Mouse (Mus musculus) adrenal gland, postnatal 14 days (tissue): ENCODE data around the gene Tcf12. TPM values are rescaled to one million over a fixed set of nuclear protein-coding genes. Genes with fewer than 3 reads are reported as not detected.

Source experiments
- DNase-seq: peaks from one replicate; pipeline ENCODE4 v3.0.0; 2021; ENCODE audit warnings: mixed read lengths
- long read RNA-seq, 2 experiments: library from polyadenylated mRNA; stranded (forward); transcript quantifications; one replicate each; pipeline ENCODE4 v2.0.0; 2021
- total RNA-seq: library from RNA; stranded (reverse); gene quantifications from 2 replicates; pipeline ENCODE4 v1.2.3, GENCODE M21; 2021

Gene Tcf12
- total RNA-seq = 82.7 and 103 TPM in 2 replicates
- long read RNA-seq, experiment 1, full-length matches to known transcripts = 14 of 37 reads
- long read RNA-seq, experiment 1, partial matches to known transcripts = 6 of 37 reads
- long read RNA-seq, experiment 1, other reads (novel, unspliced or antisense) = 17 of 37 reads
- long read RNA-seq, experiment 2, full-length matches to known transcripts = 13 of 32 reads
- long read RNA-seq, experiment 2, partial matches to known transcripts = 3 of 32 reads
- long read RNA-seq, experiment 2, other reads (novel, unspliced or antisense) = 16 of 32 reads

DNA sequence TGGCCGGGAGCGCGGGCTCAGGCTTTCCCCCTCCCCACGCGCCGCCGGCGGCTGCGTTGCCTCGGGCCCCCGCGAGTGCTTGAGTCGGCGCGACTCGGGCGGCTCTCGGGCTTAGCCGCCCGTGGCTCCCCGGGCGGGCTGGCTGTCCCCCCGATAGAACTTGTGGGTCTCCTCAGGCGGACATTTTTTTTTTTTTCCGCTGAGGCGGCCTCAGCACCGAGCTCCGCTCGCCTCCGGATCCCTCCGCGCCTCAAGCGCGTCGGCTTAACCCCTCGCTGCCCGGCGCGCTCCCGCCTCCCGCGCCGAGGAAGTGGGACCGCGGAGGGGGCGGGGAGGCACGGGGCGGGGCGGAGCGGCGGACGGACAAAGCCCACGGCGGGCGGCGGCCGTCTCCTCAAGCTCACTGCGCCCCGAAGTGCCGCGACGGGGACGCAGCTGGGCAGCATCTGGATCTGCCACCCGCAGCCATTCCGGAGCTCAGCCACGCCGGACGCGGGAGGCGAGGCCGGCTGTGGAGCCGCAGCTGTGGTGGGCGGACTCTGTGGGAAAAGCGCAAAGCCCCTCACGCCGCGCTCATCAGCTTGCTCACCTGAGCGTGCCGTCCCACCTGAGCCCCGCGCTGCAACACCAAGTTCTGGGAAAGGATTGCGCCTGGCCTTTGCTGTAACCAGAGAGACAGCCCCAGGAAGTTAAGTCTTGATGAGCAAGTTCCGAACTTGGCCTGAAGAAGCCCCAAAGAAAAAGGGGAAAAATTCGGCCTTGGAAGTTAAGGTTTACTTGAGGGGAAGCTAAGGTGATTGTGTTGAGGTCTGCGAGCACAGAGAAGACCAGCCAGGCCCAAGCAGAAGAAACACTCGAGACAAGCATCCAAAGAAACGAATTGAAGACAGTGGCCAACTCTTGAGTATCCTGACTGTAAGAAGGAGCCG, at the start of gene Tcf12:
TSS of gene Tcf12 (minus strand) at position 250 of the 929 bp plus-strand sequence.
- peak; percentile 92 for DNase-seq

DNA sequence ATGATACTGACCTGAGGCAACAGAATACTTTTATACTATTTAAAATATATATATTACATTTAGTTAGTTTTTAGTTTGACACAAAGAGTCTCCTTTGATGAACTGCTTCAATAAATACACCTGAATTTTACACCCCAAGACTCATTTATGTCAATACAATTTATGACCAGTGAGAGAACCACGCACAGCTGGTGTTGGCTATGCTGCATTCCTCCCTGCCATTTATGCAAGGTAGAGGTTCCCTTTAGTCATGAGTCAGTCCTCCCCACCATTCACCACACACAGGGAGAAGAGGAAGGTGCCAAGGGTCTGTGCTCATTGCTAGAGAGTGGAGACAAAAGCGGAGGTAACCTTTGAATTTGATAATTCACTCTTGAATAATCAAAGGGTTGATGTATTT, 46.7 kb upstream of the Tcf12 start:
- no peak for DNase-seq

DNA sequence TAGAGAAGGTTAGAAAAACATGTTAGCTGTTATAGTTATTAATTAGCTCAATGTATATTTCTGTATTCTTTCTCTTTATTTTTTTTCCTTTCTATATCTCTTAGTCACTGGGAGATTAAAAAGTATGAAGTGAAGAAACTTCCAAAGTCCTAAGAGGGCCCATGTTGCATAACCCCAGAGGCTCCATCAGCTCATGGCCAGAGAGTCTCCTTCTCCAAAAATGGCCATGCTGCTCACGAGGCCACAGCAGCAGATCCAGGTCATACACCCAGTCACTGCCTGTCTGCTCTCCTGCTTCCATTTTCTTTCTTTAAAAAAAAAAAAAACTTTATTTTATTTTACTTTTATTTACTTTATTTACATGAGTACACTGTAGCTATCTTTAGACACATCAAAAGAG, 45.4 kb upstream of the Tcf12 start:
- no peak for DNase-seq

DNA sequence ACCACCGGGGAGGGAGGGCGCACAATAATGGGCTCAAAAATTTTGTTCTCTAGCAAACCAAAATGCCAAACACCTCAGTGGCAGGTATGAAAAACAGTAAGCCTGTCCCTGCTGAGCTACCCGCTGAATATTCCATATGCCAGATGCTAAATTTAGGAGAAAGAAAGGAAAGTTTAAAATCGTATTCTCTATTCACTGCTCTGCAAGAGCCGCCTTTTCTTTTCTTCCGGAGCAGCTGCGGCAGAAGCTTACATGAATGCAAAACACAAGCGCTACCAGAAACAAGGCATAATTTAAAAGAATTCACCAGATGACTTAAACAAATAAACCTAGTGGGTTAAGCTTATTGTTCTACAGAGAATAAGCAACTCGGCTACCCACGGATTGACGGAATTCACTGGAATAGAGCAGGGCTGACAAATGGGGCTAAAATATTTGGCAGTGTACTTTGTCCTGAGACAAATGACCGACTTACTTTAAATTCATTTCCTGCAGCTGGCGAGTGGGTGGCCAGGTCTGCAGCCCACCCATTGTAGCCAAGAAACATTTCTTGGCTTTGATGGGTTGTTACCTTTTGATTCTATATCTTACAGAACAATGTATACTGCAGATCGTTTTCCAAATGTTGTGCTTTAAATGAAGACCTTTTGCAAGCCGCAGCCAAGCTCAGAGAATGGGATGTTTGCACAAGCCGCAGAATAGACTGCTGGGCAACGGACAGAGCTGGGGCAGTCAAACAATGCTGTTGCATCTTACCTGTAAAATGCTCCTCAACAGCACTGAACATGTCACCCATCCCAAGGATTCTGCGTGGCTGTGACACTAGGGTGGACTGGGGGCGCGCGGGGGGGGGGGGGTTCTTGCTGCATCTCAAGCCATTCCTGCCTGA, 43.8 kb upstream of the Tcf12 start:
- no peak for DNase-seq

DNA sequence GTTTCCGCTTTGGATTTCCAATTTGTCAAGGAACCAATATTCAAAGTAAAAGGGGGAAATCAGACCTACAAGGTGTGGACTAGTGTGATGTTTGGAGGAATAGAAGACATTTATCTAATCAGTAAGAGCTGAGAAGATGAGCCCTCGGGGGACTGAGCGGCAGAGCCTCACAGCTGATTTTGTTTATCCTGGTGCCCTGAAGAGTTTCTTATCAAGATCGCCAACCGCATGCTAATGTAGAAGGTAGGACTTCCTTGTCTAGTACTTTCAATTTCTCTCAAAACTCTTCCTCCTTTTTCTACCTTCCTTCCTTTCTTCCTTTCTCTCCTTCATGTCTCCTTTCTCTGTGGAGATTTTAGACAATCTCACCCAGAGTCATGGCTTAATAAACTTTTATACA, 32.5 kb upstream of the Tcf12 start:
- DNase-seq = no peak

DNA sequence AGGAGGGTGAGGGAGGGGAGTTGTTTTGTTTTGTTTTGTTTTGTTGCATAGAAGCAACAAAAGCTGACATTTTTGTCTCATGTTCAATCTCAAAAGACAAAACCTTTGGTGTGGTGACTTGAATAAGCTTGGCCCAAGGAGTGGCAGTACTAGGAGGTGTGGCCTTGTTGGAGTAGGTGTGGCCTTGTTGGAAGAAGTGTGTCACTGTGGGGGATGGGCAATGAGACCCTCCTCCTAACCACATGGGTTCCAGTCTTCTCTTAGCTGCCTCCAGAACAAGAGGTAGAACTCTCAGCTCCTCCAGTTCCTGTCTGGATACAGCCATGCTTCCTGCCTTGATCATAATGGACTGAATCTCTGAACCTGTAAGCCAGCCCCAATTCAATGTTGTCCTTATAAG, 26.2 kb upstream of the Tcf12 start:
- no peak for DNase-seq

DNA sequence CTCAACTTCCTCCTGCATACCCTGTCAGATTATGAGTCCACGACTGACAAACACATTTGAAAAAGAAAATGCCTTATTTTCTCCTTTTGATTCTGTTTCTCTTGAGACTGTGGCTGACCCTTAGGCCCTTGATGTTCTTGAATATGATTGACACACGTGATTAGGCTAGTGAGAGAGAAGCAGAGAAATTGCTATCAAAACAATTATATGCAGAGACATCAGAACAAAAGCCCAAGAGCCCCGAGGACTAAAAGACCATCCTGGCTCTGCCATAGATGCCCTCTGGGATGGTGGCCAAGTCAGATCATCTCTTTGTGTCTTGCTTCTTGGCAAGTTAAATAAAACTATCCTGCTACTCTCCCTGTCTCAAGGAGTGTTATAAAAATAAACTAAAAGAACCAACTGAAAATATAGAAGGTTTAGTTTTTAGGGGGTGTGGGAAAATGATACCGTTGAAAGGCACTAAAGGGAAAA, 22.1 kb upstream of the Tcf12 start:
- peak; percentile 8 for DNase-seq

DNA sequence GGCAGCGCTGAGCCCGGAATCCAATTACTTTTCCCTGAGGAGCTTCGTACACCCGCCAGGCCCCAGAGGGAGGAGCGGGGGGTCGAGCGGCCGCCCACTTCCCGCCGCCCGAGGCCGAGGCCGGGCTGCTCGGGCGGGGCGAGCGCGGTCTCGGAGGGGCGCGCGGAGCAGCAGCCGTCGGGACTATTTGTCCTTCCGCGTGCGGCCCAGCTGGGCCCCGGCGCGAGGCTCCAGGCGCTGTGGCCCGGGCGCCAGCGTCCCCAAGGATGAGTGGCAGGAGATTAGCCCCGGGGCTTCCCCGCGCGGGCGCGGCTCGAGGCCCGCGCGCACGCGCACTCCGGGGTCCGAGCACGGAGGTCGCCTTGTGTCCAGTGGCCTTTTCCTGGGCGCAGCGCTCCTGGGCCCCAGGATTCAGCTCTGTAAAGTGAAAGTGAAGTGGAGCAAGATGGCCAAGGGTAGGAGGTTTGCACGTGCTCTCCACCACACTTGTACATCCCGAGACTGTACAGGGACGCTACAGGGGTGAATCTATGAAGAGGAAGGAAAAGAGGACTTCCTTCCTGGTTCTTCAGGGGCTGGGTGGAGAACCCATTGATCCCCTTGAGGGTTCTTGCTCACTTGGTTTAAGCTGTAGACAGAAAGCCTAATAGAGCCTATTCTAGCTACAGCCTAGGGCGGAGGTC, 21.6 kb upstream of the Tcf12 start:
- DNase-seq = peak; percentile 94

DNA sequence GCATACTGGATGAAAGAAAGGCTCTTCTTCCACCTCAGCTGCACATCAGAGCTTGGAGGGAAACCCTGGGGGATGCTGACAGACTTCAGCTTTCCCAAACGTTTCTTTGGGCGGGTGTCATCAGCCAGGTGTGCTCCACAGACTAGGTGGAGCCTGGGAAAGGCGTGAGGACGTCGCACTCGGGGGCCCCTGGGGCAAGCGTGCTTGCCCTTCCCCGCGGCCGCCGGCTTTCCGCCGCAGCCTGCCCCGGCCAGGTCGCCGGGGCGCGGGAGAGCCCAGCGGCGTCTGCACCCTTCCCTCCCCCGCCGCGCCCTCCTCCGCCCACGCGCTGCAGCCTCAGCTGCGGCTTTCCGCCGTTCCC, 21.0 kb upstream of the Tcf12 start:
- no peak for DNase-seq

DNA sequence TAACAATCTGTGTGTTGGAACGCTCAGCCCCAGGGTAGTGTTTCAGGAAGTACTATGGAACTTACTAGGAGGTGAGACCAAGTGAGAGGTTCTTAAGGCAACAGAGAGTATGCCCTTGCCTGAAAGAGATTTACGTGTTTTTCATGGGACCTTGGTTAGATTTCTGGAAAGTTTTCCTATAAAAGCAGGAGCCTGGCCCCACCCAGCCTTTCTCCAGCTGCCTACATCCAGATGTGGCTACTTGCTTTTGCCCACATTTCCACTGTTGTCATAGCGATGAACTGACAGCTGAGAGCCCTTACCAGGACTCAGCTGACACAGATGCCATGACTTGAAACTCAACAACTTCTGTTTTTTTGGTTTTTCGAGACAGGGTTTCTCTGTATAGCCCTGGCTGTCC, 18.2 kb upstream of the Tcf12 start:
- DNase-seq = no peak

DNA sequence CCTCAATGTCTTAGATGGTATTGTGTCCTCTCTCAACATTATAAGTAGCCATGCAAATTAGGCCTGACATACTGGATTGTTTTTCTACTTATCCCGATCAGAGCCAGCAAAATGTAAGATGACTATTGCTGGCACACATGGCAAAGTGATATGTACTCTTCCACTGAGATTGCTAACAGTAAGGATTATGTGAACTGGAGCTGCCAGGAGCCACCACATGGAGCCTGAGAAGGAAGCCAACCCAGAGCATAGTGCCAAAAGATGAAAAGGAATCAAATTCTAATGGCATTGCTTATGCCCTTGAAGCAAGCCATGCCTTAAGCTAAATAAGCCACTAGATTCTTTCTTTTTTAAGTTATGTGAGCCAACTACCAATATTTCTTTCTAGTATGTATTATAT, 13.8 kb upstream of the Tcf12 start:
- no peak for DNase-seq

DNA sequence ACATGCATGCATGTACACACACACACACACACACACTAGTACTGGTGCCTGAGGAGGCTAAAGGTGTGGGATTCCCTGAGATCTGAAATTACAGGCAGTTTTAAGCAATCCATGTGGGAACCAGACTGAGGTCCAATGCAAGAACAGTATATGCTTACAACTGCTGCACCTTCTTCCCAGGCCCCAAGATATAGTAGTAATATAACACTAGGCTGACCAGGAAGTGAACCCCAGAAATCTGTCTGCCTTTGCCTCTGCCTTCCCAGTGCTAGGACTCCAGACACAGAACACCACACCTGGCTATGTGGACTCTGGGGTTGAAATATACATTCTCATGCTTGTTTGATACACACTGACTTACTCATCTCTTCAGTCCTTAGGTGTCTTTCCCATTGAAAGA, 6.8 kb upstream of the Tcf12 start:
- no peak for DNase-seq

DNA sequence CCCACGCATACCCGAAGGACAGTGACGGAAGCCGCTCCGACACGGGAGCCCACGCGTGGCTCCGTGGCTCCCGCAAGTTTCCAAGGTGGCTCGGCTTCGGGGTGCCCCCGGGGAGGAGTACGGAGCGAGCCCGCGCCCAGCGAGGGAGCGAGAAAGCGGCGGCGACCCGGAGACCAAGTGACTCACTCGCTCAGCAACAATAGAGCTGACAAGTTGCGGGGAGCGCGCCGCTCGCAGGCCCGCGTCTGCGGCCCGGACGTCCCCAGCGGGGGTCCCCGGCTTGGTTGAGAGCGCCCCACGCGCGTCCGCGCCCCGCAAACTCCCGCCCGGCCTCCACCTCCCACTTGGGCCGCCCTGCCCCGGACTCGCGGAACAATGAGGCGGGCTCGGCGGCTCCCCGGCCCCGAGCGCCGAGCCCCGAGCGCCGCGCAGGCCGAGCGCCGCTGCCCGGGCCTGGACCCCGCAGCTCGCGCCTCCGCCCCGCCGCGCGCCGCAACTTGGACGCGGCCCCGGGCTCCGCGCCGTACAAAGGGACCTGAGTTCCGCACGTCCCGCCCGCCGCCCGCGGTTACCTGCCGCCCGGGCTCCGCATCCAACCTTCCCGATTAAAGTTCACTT, 558 bp downstream of the Tcf12 start:
- peak; percentile 84 for DNase-seq

DNA sequence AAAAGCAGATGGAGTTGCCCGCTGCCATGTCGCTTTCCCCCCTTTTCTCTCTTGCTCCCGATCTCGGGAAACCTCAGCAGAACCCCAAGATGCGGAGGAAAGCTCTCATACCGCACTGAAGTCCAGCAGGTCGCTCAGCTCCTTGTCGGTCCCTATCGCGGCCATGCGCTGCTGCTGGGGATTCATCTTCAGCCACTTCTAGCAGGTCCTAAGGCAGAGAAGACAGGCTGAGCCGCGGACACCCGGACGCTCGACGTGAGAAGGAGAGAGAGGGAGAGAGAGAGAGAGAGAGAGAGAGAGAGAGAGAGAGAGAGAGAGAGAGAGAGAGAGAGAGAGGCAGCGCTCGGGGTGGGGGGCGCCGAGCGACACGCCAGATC, 1.1 kb downstream of the Tcf12 start:
- DNase-seq = no peak

DNA sequence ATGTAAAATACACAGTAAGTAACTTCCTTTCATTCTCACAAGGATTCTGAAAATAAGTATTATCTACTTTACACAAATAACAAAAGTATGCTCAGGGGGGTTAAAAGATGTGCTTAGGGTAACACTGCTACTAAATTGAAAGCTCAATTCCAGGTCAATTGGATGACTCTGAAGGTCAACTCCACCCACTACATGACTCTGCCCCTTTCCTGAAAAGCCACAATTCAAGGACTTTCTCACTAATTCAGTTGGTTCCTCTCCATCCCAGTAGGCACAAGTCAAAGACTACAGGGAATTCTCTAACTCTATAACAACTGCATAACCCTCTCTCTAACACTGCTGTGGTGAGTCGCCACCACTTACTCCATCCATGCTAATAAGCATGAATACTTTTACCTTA, 8.2 kb downstream of the Tcf12 start:
- no peak for DNase-seq

DNA sequence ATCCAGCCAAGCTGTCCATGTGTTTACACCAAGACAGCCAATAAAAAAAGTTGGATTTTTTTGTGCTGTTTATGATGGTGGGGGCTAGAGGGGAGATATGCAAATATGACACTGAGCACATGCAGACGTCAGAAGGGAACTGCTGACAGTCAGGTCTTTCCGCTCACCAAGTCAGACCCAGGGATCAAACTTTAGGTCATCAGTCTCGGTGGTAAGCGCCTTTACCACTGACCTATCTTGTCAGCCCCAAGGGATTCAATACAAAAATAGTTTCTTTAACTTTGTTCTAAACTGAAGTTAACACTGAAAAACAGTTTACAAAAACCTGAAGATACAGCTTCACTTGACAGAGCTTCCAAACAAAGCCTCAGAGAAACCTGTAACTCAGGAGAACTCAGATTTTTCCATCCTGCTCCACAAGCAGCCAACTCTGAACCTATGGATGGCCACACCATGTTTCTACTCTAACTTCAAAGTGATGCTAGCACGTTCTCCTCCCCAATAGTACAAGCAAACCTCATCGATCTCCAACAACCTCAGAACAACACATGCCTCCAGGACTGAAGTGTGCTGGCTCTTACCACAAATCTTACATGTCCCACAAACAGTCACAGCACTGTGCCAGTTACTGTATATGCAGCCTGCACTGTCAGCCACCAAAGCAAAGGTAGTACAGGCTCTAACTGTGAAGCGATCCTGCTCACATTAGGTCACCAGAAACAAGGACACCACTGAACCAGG, 11.6 kb downstream of the Tcf12 start:
- DNase-seq = no peak

DNA sequence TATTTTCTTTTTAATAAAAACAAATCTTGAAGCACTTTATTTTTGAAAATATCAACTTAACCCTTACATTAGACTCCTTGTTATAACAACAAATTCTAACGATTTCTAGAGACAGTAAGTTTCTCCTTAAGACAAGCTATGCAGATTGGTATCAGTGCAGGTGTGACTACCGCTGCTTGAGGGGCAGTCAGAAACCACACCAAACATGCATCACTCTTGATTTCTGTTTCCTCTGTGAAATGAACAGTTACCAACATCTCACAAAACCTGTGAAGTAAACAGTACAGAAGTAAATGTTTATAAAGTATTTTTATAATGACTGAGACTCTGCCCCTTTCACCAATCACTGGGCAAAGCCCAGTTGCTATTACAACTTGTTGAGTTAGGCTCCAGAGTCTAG, 13.6 kb downstream of the Tcf12 start:
- no peak for DNase-seq

DNA sequence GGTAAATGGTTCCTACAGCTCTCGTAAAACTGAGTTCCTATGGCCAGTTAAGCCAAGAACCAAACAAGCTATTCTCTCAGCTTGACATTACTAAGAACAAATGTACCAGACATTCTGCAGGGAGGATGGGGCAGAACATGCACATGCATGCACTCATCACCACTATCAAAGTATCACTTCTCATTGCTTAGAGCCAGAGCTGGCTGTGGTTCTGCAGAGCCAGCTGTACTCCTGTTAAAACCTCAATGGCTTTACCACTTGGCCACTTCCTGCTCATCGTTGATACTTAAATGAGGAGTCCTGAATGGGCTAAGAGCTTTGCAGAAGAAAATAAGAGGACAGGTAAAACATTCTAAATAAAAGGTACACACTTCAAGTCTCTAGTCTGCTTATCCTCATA, 14.6 kb downstream of the Tcf12 start:
- no peak for DNase-seq

DNA sequence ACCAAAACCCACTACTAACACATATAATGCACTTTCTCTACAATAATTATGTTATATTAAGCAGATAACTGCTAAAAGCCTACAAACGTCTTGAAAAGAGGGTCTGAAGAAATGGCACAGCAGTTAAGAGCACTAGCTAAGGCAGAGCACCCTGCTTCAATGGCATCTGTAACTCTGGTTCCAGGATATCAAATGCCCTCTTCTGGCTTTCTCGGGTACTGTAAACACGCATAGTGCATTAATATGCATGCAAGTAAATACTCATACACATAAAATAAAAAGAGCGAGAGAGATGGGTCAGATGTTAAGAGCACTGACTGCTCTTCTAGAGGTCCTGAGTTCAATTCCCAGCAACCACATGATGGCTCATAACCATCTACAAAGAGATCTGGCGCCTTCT, 17.0 kb downstream of the Tcf12 start:
- DNase-seq = no peak

DNA sequence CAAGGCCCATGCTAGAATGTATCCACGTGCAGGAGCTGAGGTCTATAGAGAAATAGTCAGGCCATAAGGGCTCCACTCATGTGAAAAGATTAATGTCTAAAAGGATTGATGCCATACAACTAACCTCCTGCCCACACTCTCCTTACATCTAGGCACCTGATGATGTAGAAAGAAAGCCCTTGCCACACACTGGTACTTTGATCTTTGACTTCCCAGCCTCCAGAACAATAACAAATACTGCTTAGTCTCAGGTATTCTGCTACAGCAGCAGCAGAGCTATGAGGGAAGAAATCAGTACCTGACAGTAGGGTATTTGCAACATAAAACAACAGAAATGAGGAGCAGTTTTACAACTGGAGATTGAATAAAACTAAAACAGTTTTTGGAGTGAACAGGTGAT, 19.5 kb downstream of the Tcf12 start:
- no peak for DNase-seq
